ENCODE assay signal across 8 mouse cellular contexts in genomic region chr5:148026401-148027349, GRCm38 (mm10).
DNase-seq lines count a peak whose midpoint lies in the region; ATAC-seq and TF ChIP-seq lines count a peak whose summit lies in the region.

No protein-coding gene starts in this region.

- peak; percentile 58 for DNase-seq in intestine, embryonic 14.5 days (ENCODE audit: low spot score)
- DNase-seq in Patski (ENCODE audit: low read depth, low spot score) = no peak
- peak; percentile 43 for DNase-seq in embryonic facial prominence, embryonic 14.5 days (ENCODE audit: low spot score)
- peak; percentile 72 for DNase-seq in neural tube, embryonic 11.5 days (ENCODE audit: low spot score)
- DNase-seq in adrenal gland, postnatal 4 days (ENCODE audit: low spot score in 2 of 2) = no peak

- H3K27ac ChIP-seq in intestine, embryonic 14.5 days (ENCODE audit: low read depth) = no peak overlapping the region
- H3K27ac ChIP-seq in intestine, embryonic 16.5 days (ENCODE audit: low read length) = no peak overlapping the region
- no peak overlapping the region for H3K27ac ChIP-seq in embryonic facial prominence, embryonic 14.5 days (replicated peaks; ENCODE audit: low read depth, low read length)
- peak overlapping the region; percentile 53; the same call in 1 of the 2 replicates for H3K27ac ChIP-seq in hindbrain, embryonic 15.5 days (replicated peaks)
- H3K27ac ChIP-seq in neural tube, embryonic 11.5 days (ENCODE audit: low read depth, low read length) = peak overlapping the region; percentile 31; the same call in 1 of the 2 replicates

- POLR2A ChIA-PET in Patski (lab: Charles Lee) = no interaction called here

- CTCF ChIA-PET in Patski (lab: Charles Lee) = interaction anchor here (1.1 to 1.5 kb wide), 2 partner anchors 10 to 11 kb away, joined by 3 to 4 read pairs; no protein-coding TSS in a partner anchor

- H3K9ac ChIP-seq in intestine, embryonic 14.5 days (ENCODE audit: low read length) = no peak overlapping the region
- H3K9ac ChIP-seq in intestine, embryonic 16.5 days (ENCODE audit: low read depth, low read length) = no peak overlapping the region
- H3K9ac ChIP-seq in embryonic facial prominence, embryonic 14.5 days (ENCODE audit: low read depth, low read length) = no peak overlapping the region
- H3K9ac ChIP-seq in hindbrain, embryonic 15.5 days = no peak overlapping the region
- no peak overlapping the region for H3K9ac ChIP-seq in neural tube, embryonic 11.5 days (ENCODE audit: low read length)

- in situ Hi-C loops in Patski (cut with MboI; ENCODE audit: low pct_unique_long_range_greater_than_20kb) = no loop called here

- H3K4me2 ChIP-seq in intestine, embryonic 14.5 days (ENCODE audit: low read length) = peak overlapping the region; percentile 16; the same call in 1 of the 2 replicates
- no peak overlapping the region for H3K4me2 ChIP-seq in intestine, embryonic 16.5 days (ENCODE audit: low read depth, low read length)
- H3K4me2 ChIP-seq in embryonic facial prominence, embryonic 14.5 days (ENCODE audit: low read depth, low read length) = no peak overlapping the region
- H3K4me2 ChIP-seq in hindbrain, embryonic 15.5 days = no peak overlapping the region
- H3K4me2 ChIP-seq in neural tube, embryonic 11.5 days (ENCODE audit: low read depth) = peak overlapping the region; percentile 15

- no peaks in the 10 kb centered on the region for H3K36me3 ChIP-seq in intestine, embryonic 14.5 days (ENCODE audit: control insufficient read depth, insufficient read depth, low read length)
- H3K36me3 ChIP-seq in intestine, embryonic 16.5 days (ENCODE audit: control insufficient read depth, insufficient read depth, low read length) = no peaks in the 10 kb centered on the region
- no peaks in the 10 kb centered on the region for H3K36me3 ChIP-seq in embryonic facial prominence, embryonic 14.5 days (ENCODE audit: control insufficient read depth, insufficient read depth, low read length)
- no peaks in the 10 kb centered on the region for H3K36me3 ChIP-seq in hindbrain, embryonic 15.5 days
- no peaks in the 10 kb centered on the region for H3K36me3 ChIP-seq in neural tube, embryonic 11.5 days (ENCODE audit: control insufficient read depth, insufficient read depth, low read length)

- no peaks in the 10 kb centered on the region for H3K27me3 ChIP-seq in intestine, embryonic 14.5 days (replicated peaks; ENCODE audit: control insufficient read depth, insufficient read depth, low read length)
- no peaks in the 10 kb centered on the region for H3K27me3 ChIP-seq in intestine, embryonic 16.5 days (replicated peaks; ENCODE audit: control insufficient read depth, insufficient read depth, low read length)
- no peaks in the 10 kb centered on the region for H3K27me3 ChIP-seq in Patski
- no peaks in the 10 kb centered on the region for H3K27me3 ChIP-seq in embryonic facial prominence, embryonic 14.5 days (replicated peaks; ENCODE audit: control insufficient read depth, insufficient read depth, low read length)
- no peaks in the 10 kb centered on the region for H3K27me3 ChIP-seq in hindbrain, embryonic 15.5 days
- H3K27me3 ChIP-seq in neural tube, embryonic 11.5 days (ENCODE audit: control insufficient read depth, insufficient read depth, low read length) = no peaks in the 10 kb centered on the region

- no peak overlapping the region for H3K4me3 ChIP-seq in intestine, embryonic 14.5 days (ENCODE audit: low read depth, low read length)
- no peak overlapping the region for H3K4me3 ChIP-seq in intestine, embryonic 16.5 days (ENCODE audit: low read length)
- no peak overlapping the region for H3K4me3 ChIP-seq in embryonic facial prominence, embryonic 14.5 days (ENCODE audit: low read depth, low read length)
- no peak overlapping the region for H3K4me3 ChIP-seq in hindbrain, embryonic 15.5 days
- H3K4me3 ChIP-seq in neural tube, embryonic 11.5 days (ENCODE audit: low read depth, low read length) = no peak overlapping the region

- H3K9me3 ChIP-seq in intestine, embryonic 14.5 days (ENCODE audit: control insufficient read depth, low read length) = no peaks in the 10 kb centered on the region
- no peaks in the 10 kb centered on the region for H3K9me3 ChIP-seq in intestine, embryonic 16.5 days (ENCODE audit: control insufficient read depth, low read length)
- H3K9me3 ChIP-seq in embryonic facial prominence, embryonic 14.5 days (ENCODE audit: control insufficient read depth, low read length) = no peaks in the 10 kb centered on the region
- no peaks in the 10 kb centered on the region for H3K9me3 ChIP-seq in hindbrain, embryonic 15.5 days
- no peaks in the 10 kb centered on the region for H3K9me3 ChIP-seq in neural tube, embryonic 11.5 days (ENCODE audit: control insufficient read depth, low read length)

- TF ChIP-seq CTCF in Patski (IDR thresholded peaks at IDR 0.05) = peak; percentile 54

- WGBS in intestine, embryonic 14.5 days = 57% methylated on average over 26 of the region's 26 CpGs
- WGBS in intestine, embryonic 16.5 days = 62% methylated on average over 26 of the region's 26 CpGs
- 65% methylated on average over 26 of the region's 26 CpGs for WGBS in embryonic facial prominence, embryonic 14.5 days
- 62% methylated on average over 26 of the region's 26 CpGs for WGBS in hindbrain, embryonic 15.5 days
- WGBS in neural tube, embryonic 11.5 days = 45% methylated on average over 26 of the region's 26 CpGs

- H3K4me1 ChIP-seq in intestine, embryonic 14.5 days (replicated peaks; ENCODE audit: control insufficient read depth, insufficient read depth, low read length) = 0 out of 2 replicates have a peak, but pooled peaks cover 9% of the 10 kb centered on the region
- 0 out of 2 replicates have a peak, but pooled peaks cover 3% of the 10 kb centered on the region for H3K4me1 ChIP-seq in intestine, embryonic 16.5 days (ENCODE audit: control insufficient read depth, insufficient read depth, low read length)
- no peaks in the 10 kb centered on the region for H3K4me1 ChIP-seq in embryonic facial prominence, embryonic 14.5 days (ENCODE audit: control insufficient read depth, insufficient read depth, low read length)
- H3K4me1 ChIP-seq in hindbrain, embryonic 15.5 days (replicated peaks) = peaks cover 8% of the 10 kb centered on the region; the same call in 1 of the 2 replicates
- no peaks in the 10 kb centered on the region for H3K4me1 ChIP-seq in neural tube, embryonic 11.5 days (ENCODE audit: control insufficient read depth, insufficient read depth, low read length)

- ATAC-seq in intestine, embryonic 14.5 days (replicated peaks; ENCODE audit: low FRiP score, low TSS enrichment, low read depth) = peak; percentile 50; the same call in 1 of the 2 replicates
- ATAC-seq in intestine, embryonic 16.5 days = no peak
- no peak for ATAC-seq in Patski
- peak; percentile 62; the same call in 1 of the 2 replicates for ATAC-seq in embryonic facial prominence, embryonic 14.5 days (ENCODE audit: low read depth)
- peak; percentile 33; the same call in 1 of the 2 replicates for ATAC-seq in hindbrain, embryonic 15.5 days (ENCODE audit: low FRiP score, low read depth)
- peak; percentile 84 for ATAC-seq in neural tube, embryonic 11.5 days (ENCODE audit: insufficient read depth, low FRiP score, low TSS enrichment)
- no peak for ATAC-seq in granulocyte monocyte progenitor cell, adult 5-6 weeks (replicated peaks; ENCODE audit: poor library complexity, severe bottlenecking)

Comparison
In these comparisons a context has a peak if more than half of its experiments do, and no peak if none do; other contexts are left out.
1. ATAC-seq: peak in intestine, embryonic 14.5 days (single experiment), embryonic facial prominence, embryonic 14.5 days (single experiment), hindbrain, embryonic 15.5 days (single experiment) and neural tube, embryonic 11.5 days (single experiment); none in intestine, embryonic 16.5 days (single experiment), Patski (single experiment) and granulocyte monocyte progenitor cell, adult 5-6 weeks (single experiment).
2. H3K4me2 ChIP-seq: peak in intestine, embryonic 14.5 days (single experiment) and neural tube, embryonic 11.5 days (single experiment); none in intestine, embryonic 16.5 days (single experiment), embryonic facial prominence, embryonic 14.5 days (single experiment) and hindbrain, embryonic 15.5 days (single experiment).
3. DNase-seq: peak in intestine, embryonic 14.5 days (single experiment), embryonic facial prominence, embryonic 14.5 days (single experiment) and neural tube, embryonic 11.5 days (single experiment); none in Patski (single experiment) and adrenal gland, postnatal 4 days (0 of 2).
4. H3K27ac ChIP-seq: peak in hindbrain, embryonic 15.5 days (single experiment) and neural tube, embryonic 11.5 days (single experiment); none in intestine, embryonic 14.5 days (single experiment), intestine, embryonic 16.5 days (single experiment) and embryonic facial prominence, embryonic 14.5 days (single experiment).